Mouse (Mus musculus): ENCODE results near the gene Cep104. TPM values are rescaled to one million over a fixed set of nuclear protein-coding genes. Genes with fewer than 3 reads are reported as not detected.

Cep104 gene
- total RNA-seq, 2 experiments from 2014 or later, result 25.3 to 28.2 TPM

DNA sequence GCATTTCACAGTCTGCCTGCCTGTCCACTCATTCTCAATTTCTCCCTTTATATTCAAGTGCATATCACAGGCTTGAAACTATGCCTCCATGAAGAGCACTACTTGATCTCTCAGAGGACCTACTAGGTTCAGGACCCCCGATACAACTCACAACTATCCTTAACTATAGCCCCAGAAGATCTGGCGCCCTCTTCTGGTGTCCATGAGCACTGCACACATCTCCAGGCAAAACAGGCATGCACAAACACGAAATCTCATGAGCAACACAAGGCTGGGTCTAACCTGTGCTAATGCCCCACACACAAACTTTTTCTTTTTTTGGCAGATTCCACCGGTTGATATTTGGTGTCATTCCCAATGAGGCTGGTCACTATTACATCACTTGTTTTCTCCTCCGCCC lies 70.8 kb downstream of the Cep104 start:
- no peak for DNase-seq

GRCm38 (mm10) chr4:154051401-154051800 lies 76.4 kb downstream of the Cep104 start:
- DNase-seq, result no peak

GRCm38 (mm10) chr4:154053065-154053464 lies 78.1 kb downstream of the Cep104 start:
- DNase-seq, result no peak

GRCm38 (mm10) chr4:154055482-154055881 lies 80.5 kb downstream of the Cep104 start:
- DNase-seq, result no peak

DNA sequence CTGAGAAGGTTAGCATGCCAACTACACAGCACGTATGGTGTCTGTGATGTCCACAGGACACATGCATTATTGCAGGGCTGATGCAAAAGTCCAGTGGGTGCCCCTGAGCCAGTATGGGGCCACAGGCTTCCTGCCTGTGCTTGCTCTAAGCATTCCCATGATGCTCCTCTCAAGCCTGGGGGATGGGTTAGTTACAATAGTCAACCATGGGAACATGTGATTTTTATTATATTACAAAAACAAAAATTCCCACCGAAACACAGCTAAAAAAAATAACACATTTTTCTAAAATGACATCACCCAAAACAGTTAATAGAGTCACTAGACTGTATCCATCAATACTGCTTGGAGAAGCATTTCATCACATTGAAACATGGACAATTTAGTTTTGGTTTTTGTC lies 81.1 kb downstream of the Cep104 start:
- DNase-seq, result no peak

GRCm38 (mm10) chr4:154056661-154057060 lies 81.7 kb downstream of the Cep104 start:
- peak in 1 of 2 experiments; percentile 17 for DNase-seq

- DNase-seq, result no peak
Observed at GRCm38 (mm10) chr4:154057696-154058095, 82.7 kb downstream of the Cep104 start.

Other genes with a start within 250 kb of the Cep104 start
- 10 to 100 TPM; 18.8 to 21.4 TPM for gene A430005L14Rik, start 18.0 kb upstream of the Cep104 start, total RNA-seq (2021)
- gene Dffb, start 68 bp upstream of the Cep104 start, total RNA-seq (2021), result 1 to 10 TPM; 2.9 to 3.7 TPM
- gene Lrrc47, start 36.5 kb downstream of the Cep104 start, total RNA-seq (2021), result 10 to 100 TPM; 55.6 to 58.5 TPM
- 10 to 100 TPM; 45.4 to 54.8 TPM for gene Smim1, start 51.0 kb downstream of the Cep104 start, total RNA-seq (2021)
- not detected for gene Ccdc27, start 67.5 kb downstream of the Cep104 start, total RNA-seq (2021)
- gene Trp73, start 165.0 kb downstream of the Cep104 start, total RNA-seq (2021), result not detected
- 10 to 100 TPM; 20.3 to 22.6 TPM for gene Wrap73, start 167.2 kb downstream of the Cep104 start, total RNA-seq (2021)
- 100 to 1,000 TPM; 159 to 168 TPM for gene Tprgl, start 185.5 kb downstream of the Cep104 start, total RNA-seq (2021)
- gene Megf6, start 195.5 kb downstream of the Cep104 start, total RNA-seq (2021), result 1 to 10 TPM; 2.9 to 3.4 TPM